Mouse (Mus musculus): Measurements from ENCODE around the gene Ubp1.

DNA sequence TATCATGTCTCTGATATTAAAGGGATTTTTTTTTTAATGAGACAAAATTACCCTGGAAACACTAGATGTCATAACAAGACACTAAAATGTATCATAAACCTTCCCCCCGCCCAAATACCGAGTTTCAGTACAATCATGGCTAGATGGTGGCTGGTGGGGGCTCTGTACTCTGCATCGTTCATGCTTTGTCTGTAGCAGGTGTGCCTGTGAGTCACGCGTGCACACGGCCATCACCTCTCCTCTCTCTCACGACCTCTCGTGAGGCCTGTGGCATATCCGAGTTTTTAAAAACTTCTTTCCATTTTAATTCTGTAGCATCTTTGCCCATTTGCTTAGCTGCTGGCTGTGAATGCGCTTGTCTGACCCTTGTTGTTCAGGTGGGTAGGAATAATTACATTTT, 45.5 kb downstream of the Ubp1 start:
- TF ChIP-seq CEBPB (IDR thresholded peaks at IDR 0.05; ENCODE audit: low read depth) (no peak), CTCF (IDR thresholded peaks at IDR 0.05; ENCODE audit: control insufficient read depth, insufficient read depth, insufficient read length) (no peak), MAX (IDR thresholded peaks at IDR 0.05) (no peak)
